Mouse (Mus musculus): Measurements from ENCODE around the gene Nans.

The Nans gene

DNA sequence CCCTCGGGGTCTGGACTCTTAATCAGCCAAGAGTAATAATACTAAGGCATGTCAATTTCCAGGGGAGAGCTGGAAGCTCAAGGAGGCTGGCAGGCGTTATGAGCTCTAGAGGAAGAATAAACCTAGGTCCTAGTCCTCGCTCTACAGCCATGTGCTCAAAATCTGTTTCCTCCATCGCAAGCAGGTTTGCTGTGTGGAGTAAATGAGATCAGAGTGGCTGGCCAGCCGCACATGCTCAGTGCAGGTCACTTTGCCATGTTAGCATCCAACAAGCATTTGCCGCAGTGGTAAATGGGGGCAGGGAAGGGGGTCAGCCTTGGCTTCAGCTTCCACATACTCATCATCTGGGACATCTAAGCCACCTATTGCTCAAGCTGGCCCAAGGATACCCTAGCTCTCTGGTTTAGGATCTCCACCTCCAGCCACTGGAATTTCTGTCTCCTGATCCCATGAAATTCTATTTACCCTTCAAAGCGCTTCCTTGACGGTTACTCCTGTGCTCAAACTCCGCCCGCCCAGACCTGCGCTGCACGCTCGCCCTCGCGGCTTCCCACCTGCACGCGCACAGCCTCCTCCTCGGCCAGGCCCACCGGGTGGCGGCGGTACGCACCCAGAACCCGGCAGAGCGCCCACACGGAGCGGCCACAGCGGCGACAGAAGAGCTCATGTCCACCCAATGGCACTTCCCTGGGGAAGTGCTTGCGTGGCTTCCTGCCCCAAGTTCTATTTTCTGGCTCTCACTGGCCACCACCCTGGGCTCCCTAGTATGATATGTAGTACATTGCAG, 45.1 kb downstream of the Nans start:
- no peak for DNase-seq

DNA sequence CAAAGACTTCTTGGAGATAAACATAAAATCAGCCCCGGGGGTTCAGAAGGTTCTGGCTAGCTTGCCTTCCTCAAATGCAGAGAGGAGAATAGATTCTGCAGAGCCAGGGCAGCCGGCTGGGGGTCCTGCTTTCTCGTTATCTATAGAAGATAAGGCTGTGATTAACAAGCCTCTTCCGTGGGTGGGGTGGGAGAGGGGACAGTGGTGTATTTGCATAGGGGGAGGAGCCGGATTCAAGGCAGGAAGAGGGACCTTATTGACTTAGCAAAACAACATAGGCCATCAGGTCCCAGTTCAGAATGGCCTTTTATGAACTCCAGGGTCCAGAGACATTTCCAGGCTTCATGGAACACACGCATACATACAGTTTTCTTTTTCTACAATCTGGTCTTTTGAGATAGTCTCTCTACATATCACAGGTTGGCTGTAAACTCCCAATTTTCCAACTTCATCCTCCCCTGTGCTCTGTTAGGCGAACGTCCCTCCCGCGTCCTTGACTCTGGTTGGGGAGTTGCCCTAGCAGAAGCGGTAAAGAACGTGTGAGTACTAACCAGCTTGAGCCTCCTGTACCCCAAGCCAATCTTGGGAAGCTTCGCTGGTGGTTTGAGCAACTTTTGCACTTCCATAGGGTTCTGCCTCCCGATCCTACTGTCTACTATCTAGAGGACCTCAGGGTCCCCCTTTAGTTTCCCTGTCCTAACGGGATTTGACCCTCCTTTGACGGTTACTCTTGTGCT, 46.2 kb downstream of the Nans start:
- no peak for DNase-seq

DNA sequence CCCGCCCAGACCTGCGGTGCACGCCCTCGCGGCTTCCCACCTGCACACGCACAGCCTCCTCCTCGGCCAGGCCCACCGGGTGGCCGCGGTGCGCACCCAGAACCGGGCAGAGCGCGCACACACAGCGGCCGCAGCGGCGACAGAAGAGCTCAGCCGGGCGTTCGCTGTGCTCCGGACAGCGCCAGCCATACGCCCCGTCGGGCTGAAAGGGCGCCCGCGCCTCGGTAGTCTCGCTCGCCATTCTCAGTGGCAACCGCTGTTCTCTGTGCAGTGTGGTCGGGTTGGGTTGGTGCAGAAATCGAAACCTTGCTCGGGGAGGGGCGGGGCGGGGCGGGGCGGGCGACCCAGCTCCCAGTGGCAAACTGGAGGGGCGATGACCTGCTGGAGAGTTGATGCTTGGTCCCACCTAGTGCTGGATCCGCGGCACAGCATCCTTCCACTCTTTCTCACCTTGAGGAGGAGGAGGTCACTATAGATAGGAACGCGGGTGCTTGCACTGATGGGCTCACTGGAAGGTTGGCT, 46.9 kb downstream of the Nans start, which contains the start of gene Trim14:
Trim14 (minus strand) TSS at position 302 of the 522 bp plus-strand sequence.
- DNase-seq, result no peak

DNA sequence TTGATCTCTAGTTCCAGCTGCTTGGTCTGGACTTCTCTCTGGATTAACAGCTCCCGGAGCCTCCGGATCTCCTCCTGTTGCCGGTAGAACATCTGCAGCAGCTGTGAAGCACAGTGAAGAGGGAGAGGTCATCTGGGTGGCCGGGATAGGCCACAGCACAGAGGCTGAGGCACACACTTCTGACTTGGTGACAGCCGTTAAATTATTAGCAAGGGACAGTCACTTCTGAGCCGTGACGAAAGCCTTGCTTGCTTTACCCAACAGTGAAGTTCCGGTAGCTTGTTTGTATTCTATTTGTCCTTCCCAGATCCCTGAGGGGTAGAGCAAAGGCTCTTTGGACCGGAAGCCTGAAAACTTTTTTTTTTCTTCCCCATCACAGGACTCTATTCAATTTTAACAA, 50.1 kb downstream of the Nans start:
- no peak for DNase-seq

DNA sequence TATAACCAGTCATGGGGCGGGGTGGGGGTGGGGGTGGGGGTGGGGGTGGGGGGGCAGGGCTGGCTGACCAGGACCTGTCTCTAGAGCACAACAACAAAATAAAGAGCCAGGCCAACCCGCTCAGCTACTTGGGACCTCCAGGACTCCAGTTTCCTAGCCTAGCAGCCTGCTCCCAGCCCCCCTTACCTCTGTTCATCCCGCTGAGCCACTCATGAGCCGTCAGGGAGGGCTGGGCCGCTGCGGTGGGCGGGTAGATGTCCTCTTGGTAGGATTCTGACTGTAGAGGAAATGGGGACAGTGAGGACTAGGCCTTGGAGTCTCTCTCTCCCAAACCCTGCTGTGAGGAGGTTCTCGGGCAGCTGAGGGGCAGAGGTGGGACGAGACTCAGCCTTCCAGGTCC, 52.7 kb downstream of the Nans start:
- DNase-seq, result no peak

DNA sequence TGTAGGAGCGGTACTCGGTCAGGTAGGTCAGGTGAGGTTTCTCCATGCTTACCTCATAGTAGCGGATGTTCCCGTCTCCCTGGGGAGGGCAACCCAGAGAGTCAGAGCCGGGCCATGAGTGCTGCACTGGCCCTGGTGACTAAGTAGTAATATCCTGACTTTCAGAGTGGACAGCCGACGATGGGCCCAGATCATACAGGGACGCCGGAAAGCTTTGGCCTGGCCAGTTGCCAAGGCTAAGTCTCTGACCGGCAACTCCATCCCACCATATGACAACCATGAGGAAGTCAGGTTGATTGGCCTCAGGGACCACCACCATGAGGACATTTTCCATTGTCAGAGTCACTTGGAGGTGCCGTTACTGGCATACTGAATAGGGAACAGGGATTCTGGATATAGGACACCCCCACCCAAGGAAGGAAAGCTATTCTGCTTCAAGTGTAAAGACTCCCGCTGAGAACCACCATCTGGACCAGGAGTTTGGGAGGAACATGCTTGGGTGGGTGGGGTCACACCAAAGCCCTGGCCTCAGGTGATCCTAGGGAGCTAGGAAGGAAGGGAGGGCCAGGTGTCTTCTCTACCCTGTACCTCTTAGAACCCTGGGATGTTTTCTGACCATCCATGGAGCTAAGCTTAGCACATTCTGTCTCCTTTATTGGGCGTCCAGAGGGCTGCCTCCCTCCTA, 54.5 kb downstream of the Nans start:
- DNase-seq, result no peak

DNA sequence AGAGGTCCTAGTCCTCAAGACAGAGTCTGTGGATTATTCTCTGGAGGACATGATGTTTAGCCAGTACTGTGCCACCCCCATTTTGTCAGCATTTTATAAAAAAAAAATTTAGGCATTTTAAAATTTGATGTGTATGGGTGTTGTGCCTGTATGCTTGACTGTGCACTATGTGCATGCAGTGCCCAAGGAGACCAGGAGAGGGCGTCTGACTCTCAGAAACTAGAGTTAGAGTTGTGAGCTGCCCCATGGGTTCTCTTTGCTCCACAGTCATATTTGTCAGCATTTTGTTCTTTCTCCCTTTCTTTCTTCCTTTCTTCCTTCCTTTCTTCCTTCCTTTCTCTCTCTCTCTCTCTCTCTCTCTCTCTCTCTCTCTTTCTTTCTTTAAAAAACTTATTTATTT, 55.3 kb downstream of the Nans start:
- DNase-seq, result no peak

DNA sequence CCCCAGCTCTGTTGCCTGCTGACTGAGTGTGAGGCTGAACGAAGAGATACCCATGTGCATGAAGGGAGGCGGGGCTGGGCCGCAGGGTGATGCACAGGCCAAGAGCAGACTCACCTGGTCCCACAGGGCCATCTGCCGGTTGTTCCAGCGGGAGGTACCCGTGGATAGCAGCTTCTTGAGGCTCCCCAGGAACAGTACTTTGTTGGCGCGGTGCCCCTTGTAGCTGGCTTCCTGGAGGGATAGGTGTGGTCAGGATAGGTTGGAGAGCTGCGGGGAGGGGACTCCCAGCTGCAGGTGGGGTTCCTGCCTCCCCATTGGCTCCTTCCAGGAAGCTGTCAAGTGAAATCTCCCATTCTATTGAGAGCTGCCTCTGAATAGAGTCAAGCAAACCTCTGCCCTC, 56.5 kb downstream of the Nans start:
- no peak for DNase-seq

DNA sequence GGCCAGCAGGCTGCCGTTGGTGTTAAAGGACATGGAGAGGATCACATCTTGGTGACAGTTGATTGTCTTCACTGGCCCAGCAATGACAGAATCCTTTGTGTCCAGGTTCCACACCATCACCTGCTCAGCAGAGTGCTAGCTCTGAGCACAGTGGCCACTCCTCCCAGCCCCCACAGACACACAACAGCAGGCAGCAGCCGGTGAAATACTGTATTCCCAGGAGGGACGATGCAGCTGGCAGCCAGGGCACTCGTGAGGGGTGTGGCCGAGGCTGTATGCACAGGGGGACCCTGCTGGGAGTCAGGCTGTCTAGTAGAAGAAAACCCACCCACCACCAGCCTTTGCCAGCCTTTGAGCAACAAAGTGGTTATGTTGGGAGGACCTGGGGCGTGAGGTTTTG, 57.7 kb downstream of the Nans start:
- no peak for DNase-seq

DNA sequence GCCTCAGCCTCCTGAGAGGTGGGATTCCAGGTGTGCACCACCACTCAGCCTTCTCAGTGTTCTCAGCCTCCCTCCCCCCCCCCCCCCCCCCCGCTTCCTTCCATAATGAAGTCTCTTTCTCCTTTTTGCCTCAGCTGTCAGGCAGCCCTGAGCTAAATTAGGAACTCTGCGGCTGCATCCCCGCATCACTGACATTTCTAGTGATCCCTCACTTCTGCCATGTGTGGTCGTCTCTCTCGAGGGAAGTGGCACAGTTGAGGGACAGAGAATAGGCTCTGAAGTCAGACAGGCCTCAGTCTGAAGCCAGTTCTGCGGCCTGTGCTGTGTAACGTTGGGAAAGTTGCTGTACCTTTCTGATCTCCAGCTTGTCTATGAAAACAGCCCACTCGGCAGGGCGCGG, 60.9 kb downstream of the Nans start:
- no peak for DNase-seq

DNA sequence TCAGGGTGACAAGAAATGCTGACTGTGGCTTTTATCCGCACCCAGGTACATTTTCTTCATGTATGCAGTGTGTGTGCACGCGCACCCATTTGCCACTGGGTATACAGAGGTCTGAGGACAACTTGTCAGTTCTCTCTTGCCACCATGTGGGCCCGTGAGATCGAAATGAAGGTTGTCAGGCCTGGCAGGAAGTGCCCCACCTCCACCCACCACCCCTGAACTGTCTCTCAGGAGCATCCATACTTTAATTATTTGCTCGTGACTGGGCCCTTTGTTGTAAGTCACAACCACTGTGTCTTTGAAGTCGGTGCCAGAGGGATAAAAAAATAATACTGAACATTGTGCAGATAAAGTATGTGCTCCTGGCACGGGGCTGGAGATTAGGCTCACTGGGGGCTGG, 61.4 kb downstream of the Nans start:
- DNase-seq, result no peak

Data from cerebellum, adult 8-10 months (tissue).